Mouse (Mus musculus) testis, adult 2 months (tissue): ENCODE measurements around the gene Nrarp.

ENCODE experiments used
- CTCF ChIP-seq: fragments of 200-500 bp; IDR thresholded peaks from 2 replicates; pipeline ENCODE4 v1.5.1; 2012; ENCODE audit warnings: low read depth, mild to moderate bottlenecking, inconsistent platforms, low read length, moderate library complexity; ENCODE audit not compliant: control insufficient read depth, insufficient read depth, insufficient replicate concordance
- POLR2A ChIP-seq: fragments of 200-500 bp; IDR thresholded peaks from 2 replicates; pipeline ENCODE4 v1.6.1; 2012; ENCODE audit warnings: low read depth, mild to moderate bottlenecking, inconsistent platforms, low read length, moderate library complexity; ENCODE audit not compliant: control insufficient read depth

- TF ChIP-seq CTCF (no peak), POLR2A (no peak)
These were observed 48.5 kb downstream of the Nrarp start for GRCm38 (mm10) chr2:25228995-25229530.
